Mouse (Mus musculus) fibroblast of lung, adult 2 months (primary cell): ENCODE data around the gene Gm21190.
"Not testable (repeated sequence)": the region's sequence is repeated elsewhere in the genome, so short reads cannot be mapped to it uniquely, and the experiment has no call there.

Experiments
- DNase-seq: peaks from one replicate; pipeline ENCODE4 v3.0.0-alpha.2; 2011; ENCODE audit warnings: low read depth

Gene Gm21190

GRCm38 (mm10) chr5:15529122-15529521 lies at the start of gene Gm21190:
Gm21190 (minus strand) TSS chr5:15529222.
- DNase-seq, result not testable (repeated sequence)

DNA sequence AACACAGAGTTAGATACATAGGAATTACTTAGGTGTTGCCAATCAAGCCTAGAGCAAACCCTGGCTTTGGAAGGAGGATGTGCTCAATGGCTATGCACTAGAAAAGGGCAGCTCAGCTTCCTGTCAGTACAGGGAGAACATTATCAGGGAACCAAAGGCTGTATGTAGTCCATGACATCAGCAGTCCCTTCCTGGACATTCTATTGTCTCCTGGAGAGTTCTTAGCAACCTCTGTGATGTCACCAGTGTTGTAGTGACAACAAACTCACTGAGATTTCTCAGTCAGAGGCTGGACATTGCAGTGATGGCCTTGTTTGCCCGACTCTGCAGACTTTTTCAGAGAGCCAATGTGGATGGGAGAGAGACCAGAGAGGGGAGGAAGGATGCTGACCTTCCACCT lies 48.0 kb upstream of the Gm21190 start, which contains the start of gene Gm21083:
Gene Gm21083, plus strand, starts transcription at position 301 of the 400 bp plus-strand sequence.
- DNase-seq, result not testable (repeated sequence)

- not testable (repeated sequence) for DNase-seq
Measured at GRCm38 (mm10) chr5:15573735-15574134, 44.7 kb upstream of the Gm21190 start.

DNA sequence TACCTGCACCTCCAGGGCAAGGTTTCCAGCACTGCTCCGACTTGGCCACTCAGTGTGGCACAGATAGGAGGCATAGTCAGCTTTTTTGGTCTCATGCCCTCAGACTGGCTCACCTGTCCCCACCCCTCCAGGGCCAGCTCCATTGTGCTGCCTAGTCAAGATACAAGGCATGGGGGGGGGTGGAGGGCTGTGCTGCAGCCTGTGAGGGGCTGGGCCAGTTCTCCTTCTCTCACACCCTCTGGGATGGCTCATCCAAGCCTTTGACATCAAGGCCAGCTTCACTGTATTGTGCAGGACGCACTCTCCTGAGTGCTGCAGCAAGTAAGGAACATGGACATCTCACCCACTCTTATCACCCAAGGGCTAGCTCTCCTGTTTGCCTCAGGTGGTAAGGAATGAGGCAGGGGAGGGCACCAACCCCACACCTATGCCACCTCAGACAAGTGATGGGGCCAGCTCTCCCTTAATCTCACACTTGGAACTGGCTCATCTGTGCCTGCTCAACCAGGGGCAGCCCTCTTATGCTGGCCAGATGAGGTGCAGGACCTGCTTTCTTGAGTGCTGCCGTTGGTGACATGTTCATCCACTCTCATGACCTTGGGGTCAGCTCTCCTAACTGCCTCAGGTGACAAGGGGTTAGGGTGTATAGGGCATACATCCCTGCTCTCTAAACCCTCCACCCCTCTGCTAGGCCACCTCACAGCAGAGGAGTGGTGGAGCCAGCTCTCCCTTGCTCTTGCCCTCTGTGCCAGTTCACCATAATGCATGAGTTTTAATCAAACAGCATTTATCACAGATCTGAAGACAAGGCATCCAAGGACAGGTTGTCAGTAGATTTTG lies 32.6 kb upstream of the Gm21190 start:
- not testable (repeated sequence) for DNase-seq

DNA sequence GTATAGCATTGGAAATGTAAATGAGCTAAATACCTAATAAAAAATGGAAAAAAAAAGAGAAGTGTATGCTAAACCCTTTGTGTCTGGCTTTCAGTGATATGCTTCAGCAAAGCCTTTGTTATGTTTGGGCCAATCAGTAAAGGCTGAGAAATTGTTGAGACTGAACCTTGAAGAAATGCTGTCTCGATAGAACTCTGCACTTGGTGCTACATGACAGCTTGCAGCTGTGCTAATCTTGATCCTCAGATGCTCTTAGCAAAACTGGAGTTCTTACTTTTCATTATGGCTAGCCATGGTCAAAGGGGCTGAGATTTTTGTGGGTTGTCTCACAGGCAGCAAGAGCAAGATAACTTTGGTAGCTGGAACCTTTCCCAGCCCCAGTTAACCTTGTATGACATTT lies 29.6 kb upstream of the Gm21190 start:
- not testable (repeated sequence) for DNase-seq

- DNase-seq, result peak; percentile 0
Measured at GRCm38 (mm10) chr5:15549606-15550005, 20.6 kb upstream of the Gm21190 start.

- DNase-seq, result not testable (repeated sequence)
Measured at GRCm38 (mm10) chr5:15549134-15549533, 20.1 kb upstream of the Gm21190 start.

DNA sequence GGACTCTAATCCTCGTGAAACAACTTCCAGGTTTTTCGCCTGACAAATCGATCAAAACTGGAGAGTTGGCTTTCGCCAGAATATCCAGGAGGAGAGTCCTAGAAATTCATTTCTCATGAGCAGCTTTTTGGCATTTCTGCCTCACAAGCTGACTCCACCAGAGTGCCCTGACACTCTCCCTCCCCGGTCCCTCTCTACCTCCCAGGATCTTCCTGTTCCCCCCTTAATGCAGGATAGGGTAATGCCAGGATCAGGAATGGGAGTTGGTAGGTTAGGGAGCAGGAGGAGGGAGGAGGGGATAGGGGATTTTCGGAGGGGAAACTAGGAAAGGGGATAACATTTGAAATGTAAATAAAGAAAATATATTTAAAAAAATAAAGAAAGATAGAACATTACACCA lies 19.6 kb upstream of the Gm21190 start:
- DNase-seq, result not testable (repeated sequence)

DNA sequence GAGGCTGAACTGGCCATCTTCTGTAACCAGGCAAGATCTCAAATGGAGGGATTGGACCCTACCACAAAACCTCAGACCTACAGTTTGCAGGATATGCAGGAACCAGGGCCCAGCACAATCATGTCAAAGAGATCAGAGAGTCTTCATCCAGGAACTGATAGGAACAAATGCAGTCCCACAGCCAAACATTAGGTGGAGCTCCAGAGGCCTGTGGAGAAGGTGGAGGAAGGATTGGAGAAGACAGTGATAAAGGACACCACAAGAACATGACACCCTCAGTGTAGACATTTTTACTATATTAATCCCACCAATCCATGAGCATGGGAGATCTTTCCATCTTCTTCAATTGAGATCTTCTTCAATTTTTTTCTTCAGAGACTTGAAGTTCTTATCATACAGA lies 6.6 kb downstream of the Gm21190 start:
- not testable (repeated sequence) for DNase-seq

DNA sequence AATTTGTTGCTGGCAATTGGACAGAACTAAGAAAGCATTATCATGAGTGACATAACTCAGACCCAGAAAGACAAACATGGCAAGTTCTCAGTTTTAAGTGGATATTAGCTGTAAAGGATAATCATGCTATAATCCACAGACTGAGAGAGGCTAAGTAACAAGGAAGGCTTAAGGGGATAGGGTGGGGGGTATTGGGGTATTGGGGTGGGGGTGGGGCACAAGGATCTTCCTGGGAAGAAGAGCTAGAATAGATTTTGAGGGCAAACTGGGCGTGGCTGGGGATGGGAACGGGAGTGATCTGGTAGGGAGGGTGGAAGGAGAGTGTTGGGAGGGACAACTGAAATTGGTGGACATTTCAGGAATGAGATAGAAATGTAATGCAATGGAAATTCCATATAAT lies 7.0 kb downstream of the Gm21190 start:
- not testable (repeated sequence) for DNase-seq

- DNase-seq, result not testable (repeated sequence)
Measured at GRCm38 (mm10) chr5:15520418-15520817, 8.6 kb downstream of the Gm21190 start.

DNA sequence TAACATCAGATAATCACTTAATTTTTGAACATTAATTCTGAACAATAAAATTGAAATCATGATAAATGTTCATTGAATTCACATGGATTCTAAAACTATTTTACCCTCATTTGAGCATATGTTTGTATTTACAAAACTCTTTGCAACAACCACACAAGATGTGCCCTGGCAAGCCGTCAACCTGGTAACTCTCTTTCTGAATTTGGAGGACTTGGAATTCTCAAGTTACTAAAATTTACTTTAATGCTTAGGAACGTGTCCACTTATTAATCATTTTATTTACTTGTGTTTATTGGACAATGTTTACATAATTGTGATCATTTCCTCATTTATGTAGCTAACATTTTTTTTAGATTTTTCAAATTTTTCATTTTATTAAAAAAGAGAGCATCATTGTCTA lies 11.9 kb downstream of the Gm21190 start:
- not testable (repeated sequence) for DNase-seq

DNA sequence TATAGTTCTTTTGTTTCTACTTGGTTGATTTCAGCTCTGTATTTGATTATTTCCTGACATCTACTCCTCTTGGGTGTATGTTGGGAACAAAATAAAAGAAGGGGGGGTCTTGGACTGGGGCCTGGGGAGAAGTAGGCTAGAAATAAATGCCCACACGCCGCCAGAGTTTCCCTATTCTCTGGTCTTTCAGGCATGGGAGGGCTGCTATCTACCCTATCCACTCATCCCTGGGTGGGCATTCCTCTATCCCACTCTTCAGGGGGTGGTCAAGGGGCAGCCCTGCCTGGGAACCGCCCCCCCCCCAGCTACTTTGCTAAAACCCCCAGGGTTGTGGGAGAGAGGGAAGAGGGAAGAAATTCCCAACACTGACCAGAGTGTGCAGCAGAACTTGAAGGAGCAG lies 16.8 kb downstream of the Gm21190 start:
- not testable (repeated sequence) for DNase-seq

DNA sequence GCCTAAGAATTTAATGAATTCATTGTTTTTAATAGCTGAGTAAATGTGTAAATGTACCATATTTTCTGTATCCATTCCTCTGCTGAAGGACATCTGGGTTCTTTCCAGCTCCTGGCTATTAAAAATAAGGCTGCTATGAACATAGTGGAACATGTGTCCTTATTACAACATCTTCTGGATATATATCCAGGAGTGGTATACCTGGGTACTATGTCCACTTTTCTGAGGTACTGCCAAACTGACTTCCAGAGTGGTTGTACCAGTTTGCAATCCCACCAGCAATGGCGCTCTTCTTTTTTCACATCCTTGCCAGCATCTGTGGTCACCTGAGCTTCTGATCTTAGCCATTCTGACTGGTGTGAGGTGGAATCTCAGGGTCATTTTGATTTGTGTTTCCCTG lies 19.1 kb downstream of the Gm21190 start:
- not testable (repeated sequence) for DNase-seq

GRCm38 (mm10) chr5:15508460-15509451 lies 20.3 kb downstream of the Gm21190 start:
- not testable (repeated sequence) for DNase-seq

- DNase-seq, result not testable (repeated sequence)
Measured at GRCm38 (mm10) chr5:15507757-15508459, 21.1 kb downstream of the Gm21190 start.

- DNase-seq, result no peak
Measured at GRCm38 (mm10) chr5:15507309-15507619, 21.8 kb downstream of the Gm21190 start.

DNA sequence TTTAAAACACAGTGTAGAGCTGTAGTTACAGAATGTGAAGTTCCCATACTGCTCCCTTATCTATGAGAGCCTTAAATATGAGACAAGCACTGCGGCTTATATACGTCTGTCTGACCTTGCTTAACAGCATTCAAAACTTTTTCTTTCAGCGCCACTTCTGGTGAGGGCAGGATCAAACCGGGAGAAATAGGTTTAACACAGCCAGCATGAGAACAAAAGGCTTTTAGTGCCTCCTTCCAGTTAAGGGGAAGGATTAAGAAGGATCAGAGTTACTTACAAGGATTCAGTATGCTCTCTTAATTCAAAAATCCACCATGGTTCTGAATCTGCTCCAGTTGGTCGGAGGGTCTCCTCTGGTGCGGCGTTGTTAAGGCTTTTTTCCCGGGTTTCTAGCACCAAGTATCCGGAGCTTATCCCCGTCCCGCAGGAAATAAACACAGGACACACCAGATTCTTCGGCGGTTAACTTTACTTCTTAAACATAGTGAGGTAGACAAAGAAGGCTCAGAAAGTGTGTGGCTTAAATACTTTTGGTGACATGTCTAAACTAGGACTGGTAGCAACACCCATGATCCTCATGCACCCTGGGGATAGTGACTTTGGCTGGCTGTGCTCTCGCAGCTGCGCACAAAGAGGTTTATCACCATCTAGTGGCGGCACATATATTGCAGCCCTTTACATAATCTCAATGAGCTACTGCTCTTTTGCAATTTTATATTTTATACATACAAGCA lies 22.3 kb downstream of the Gm21190 start:
- no peak for DNase-seq

GRCm38 (mm10) chr5:15498774-15499400 lies 30.1 kb downstream of the Gm21190 start:
- not testable (repeated sequence) for DNase-seq

GRCm38 (mm10) chr5:15498350-15498749 lies 30.7 kb downstream of the Gm21190 start:
- DNase-seq, result not testable (repeated sequence)

DNA sequence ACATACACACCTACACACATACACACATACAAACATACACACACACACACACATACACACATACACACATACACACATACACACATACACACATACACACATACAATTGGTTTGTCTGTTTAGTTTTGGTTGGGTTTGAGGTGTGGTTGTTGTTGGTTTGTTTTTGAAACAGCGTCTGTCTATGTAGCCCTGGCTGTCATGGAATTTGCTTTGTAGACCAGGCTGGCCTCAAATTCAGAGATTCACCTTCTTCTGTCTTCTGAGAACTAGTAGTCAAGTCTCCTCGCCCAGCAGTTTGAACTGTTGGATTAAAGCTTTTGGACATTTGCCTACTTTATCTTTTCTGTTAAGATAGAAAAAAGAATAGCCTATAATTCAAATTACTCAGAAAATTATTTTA lies 38.1 kb downstream of the Gm21190 start:
- not testable (repeated sequence) for DNase-seq
